Mouse (Mus musculus): Measurements from ENCODE around the gene Dph2.

- no peak for TF ChIP-seq POLR2A (IDR thresholded peaks at IDR 0.05; ENCODE audit: extremely low read depth, insufficient read depth, low read length)
- TF ChIP-seq CTCF (IDR thresholded peaks at IDR 0.05; ENCODE audit: low read depth, low read length) = no peak
These were observed 29.5 kb upstream of the Dph2 start for GRCm38 (mm10) chr4:117921358-117921757.
